Mouse (Mus musculus) CH12.LX (cell line): ENCODE measurements around the gene Atg16l2. TPM values are rescaled to one million over a fixed set of nuclear protein-coding genes. Genes with fewer than 3 reads are reported as not detected.

Experiments
- DNase-seq: peaks from one replicate; pipeline ENCODE4 v3.0.0-alpha.2; 2013; ENCODE audit errors: extremely low read depth
- H3K27ac ChIP-seq: 2 replicates; pipeline ENCODE4 v1.5.1; 2012; ENCODE audit warnings: low read depth, mild to moderate bottlenecking, control low read depth, moderate library complexity; ENCODE audit not compliant: insufficient read depth
- H3K27me3 ChIP-seq: replicated peaks from 2 replicates; pipeline ENCODE3; 2012; ENCODE audit warnings: inconsistent platforms
- H3K36me3 ChIP-seq, 2 experiments: replicated peaks in 1 of 2; 2 replicates each; pipeline versions ENCODE3 to v1.6.1; 2012; ENCODE audit warnings: inconsistent platforms in 1 of 2, low read length in 1 of 2, mild to moderate bottlenecking in 1 of 2, mixed read lengths in 1 of 2, moderate library complexity in 1 of 2; ENCODE audit not compliant: control insufficient read depth in 1 of 2, insufficient read depth in 1 of 2
- H3K4me1 ChIP-seq, 2 experiments: 2 replicates each; pipeline ENCODE4 v1.6.1; 2012; ENCODE audit warnings: inconsistent platforms in 1 of 2, moderate library complexity in 1 of 2; ENCODE audit not compliant: insufficient read depth in 2 of 2, control insufficient read depth in 1 of 2
- H3K4me2 ChIP-seq: 2 replicates; pipeline ENCODE4 v1.6.1; 2012; ENCODE audit warnings: low read depth, mild to moderate bottlenecking, control low read depth; ENCODE audit not compliant: poor library complexity, insufficient read depth, severe bottlenecking
- H3K4me3 ChIP-seq, 3 experiments: fragments of 150-350 bp in 1 of 3; sonication (generic) in 1 of 3; replicated peaks in 1 of 3; 2 replicates each; pipeline versions ENCODE3 to v1.5.1; 2011 to 2012; ENCODE audit warnings: low read depth in 2 of 3, low read length in 2 of 3, mild to moderate bottlenecking in 2 of 3, moderate library complexity in 2 of 3, control low read depth in 1 of 3, improper control_type of control experiment in 1 of 3, inconsistent platforms in 1 of 3, mixed read lengths in 1 of 3; ENCODE audit not compliant: poor library complexity in 1 of 3
- H3K79me2 ChIP-seq: replicated peaks from 2 replicates; pipeline ENCODE4 v1.6.1; 2012; ENCODE audit warnings: mild to moderate bottlenecking, moderate library complexity; ENCODE audit not compliant: control insufficient read depth, poor library complexity, insufficient read depth, severe bottlenecking; ENCODE audit errors: extremely low read depth
- H3K9ac ChIP-seq: 2 replicates; pipeline ENCODE4 v1.6.1; 2012; ENCODE audit warnings: low read depth, mild to moderate bottlenecking, control low read depth, moderate library complexity; ENCODE audit not compliant: insufficient read depth
- H3K9me3 ChIP-seq: replicated peaks from 2 replicates; pipeline ENCODE3; 2012; ENCODE audit warnings: low read length, inconsistent platforms, mixed read lengths
- BHLHE40 ChIP-seq: IDR thresholded peaks from 2 replicates; pipeline ENCODE4 v1.6.1; 2011; ENCODE audit warnings: mild to moderate bottlenecking, low read depth, low read length, improper control_type of control experiment
- CHD1 ChIP-seq: IDR thresholded peaks from 2 replicates; pipeline ENCODE4 v1.6.1; 2012; ENCODE audit warnings: low read depth, low read length, improper control_type of control experiment, inconsistent platforms
- CHD2 ChIP-seq: IDR thresholded peaks from 2 replicates; pipeline ENCODE4 v1.6.1; 2011; ENCODE audit warnings: low read length, improper control_type of control experiment
- CTCF ChIP-seq, 2 experiments: IDR thresholded peaks in 1 of 2; conservative IDR thresholded peaks in 1 of 2; 2 replicates each; pipeline ENCODE4 v1.5.1; 2011 to 2012; ENCODE audit warnings: low read depth in 2 of 2, low read length in 2 of 2, improper control_type of control experiment in 1 of 2, inconsistent platforms in 1 of 2, mild to moderate bottlenecking in 1 of 2, moderate library complexity in 1 of 2
- HCFC1 ChIP-seq: IDR thresholded peaks from 2 replicates; pipeline ENCODE4 v1.6.1; 2012; ENCODE audit warnings: low read depth, mild to moderate bottlenecking, inconsistent platforms, low read length, improper control_type of control experiment
- IRF4 ChIP-seq: IDR thresholded peaks from 2 replicates; pipeline ENCODE4 v1.6.1; 2014; ENCODE audit warnings: low read depth, mild to moderate bottlenecking, inconsistent platforms, low read length, improper control_type of control experiment
- KAT2A ChIP-seq: IDR thresholded peaks from 2 replicates; pipeline ENCODE4 v1.6.1; 2012; ENCODE audit warnings: low read length, improper control_type of control experiment, inconsistent platforms; ENCODE audit not compliant: insufficient replicate concordance
- MAFK ChIP-seq: IDR thresholded peaks from 2 replicates; pipeline ENCODE4 v1.6.1; 2011; ENCODE audit warnings: low read length, improper control_type of control experiment; ENCODE audit not compliant: insufficient replicate concordance
- MAX ChIP-seq: IDR thresholded peaks from 2 replicates; pipeline ENCODE4 v1.6.1; 2011; ENCODE audit warnings: low read length, improper control_type of control experiment
- MAZ ChIP-seq: IDR thresholded peaks from 2 replicates; pipeline ENCODE4 v1.6.1; 2012; ENCODE audit warnings: low read depth, mild to moderate bottlenecking, inconsistent platforms, low read length, improper control_type of control experiment, moderate library complexity
- POLR2AphosphoS2 ChIP-seq: IDR thresholded peaks from 2 replicates; pipeline ENCODE4 v1.6.1; 2011; ENCODE audit warnings: low read depth, low read length, improper control_type of control experiment
- RAD21 ChIP-seq: IDR thresholded peaks from 2 replicates; pipeline ENCODE4 v1.6.1; 2011; ENCODE audit warnings: low read depth, mild to moderate bottlenecking, low read length, improper control_type of control experiment, moderate library complexity
- RCOR1 ChIP-seq: conservative IDR thresholded peaks from 2 replicates; pipeline ENCODE4 v1.6.1; 2012; ENCODE audit warnings: low read depth, mild to moderate bottlenecking, inconsistent platforms, low read length, improper control_type of control experiment
- TCF12 ChIP-seq: IDR thresholded peaks from 2 replicates; pipeline ENCODE4 v1.6.1; 2014; ENCODE audit warnings: low read depth, mild to moderate bottlenecking, inconsistent platforms, low read length, improper control_type of control experiment
- UBTF ChIP-seq: IDR thresholded peaks from 2 replicates; pipeline ENCODE4 v1.6.1; 2012; ENCODE audit warnings: low read depth, mild to moderate bottlenecking, inconsistent platforms, low read length, improper control_type of control experiment, moderate library complexity
- dilution Hi-C: fragments of 300-500 bp; cut with MboI; formaldehyde crosslinking; loops from 2 replicates; pipeline ENCODE4 v1.14.3; 2020; ENCODE audit warnings: low sequenced_read_pairs; ENCODE audit not compliant: extremely low pct_unique_long_range_greater_than_20kb, extremely low pct_ligation_motif_present
- in situ Hi-C: fragments of 300-500 bp; cut with MboI; formaldehyde crosslinking; loops from 3 replicates; pipeline ENCODE4 v1.14.3; 2019; ENCODE audit warnings: low sequenced_read_pairs, low pct_ligation_motif_present, low pct_unique_long_range_greater_than_20kb, mixed read lengths
- polyA plus RNA-seq: library from polyadenylated mRNA; unstranded; fragments of >175 nt; gene quantifications from 2 replicates; pipeline ENCODE4 v1.2.1, GENCODE M21; 2012; ENCODE audit warnings: low read depth; ENCODE audit not compliant: insufficient read length
- total RNA-seq, 2 experiments: library from RNA; depleted of rRNA; stranded (reverse); fragments of 300-350 nt in 1 of 2; fragments of >200 nt in 1 of 2; gene quantifications; 2 replicates each; pipeline ENCODE4 v1.2.3; 2012 to 2014

Gene Atg16l2
- total and polyA plus RNA-seq, 3 experiments: 12.7 to 43.8 (median 15.4) TPM

GRCm38 (mm10) chr7:101263511-101263910 lies 38.5 kb downstream of the Atg16l2 start:
- peaks cover 32 to 78% of the 10 kb centered on the region in 2 experiments for H3K36me3 ChIP-seq
- no peak for TF ChIP-seq BHLHE40
- DNase-seq: no peak
- no peaks in the 10 kb centered on the region for H3K27me3 ChIP-seq
- no peaks in the 10 kb centered on the region; the same call in 1 of the 2 replicates for H3K79me2 ChIP-seq
- no peak overlapping the region for H3K4me3 ChIP-seq
- dilution Hi-C loops: no loop called here
- no peak overlapping the region for H3K27ac ChIP-seq
- H3K9ac ChIP-seq: no peak overlapping the region
- in situ Hi-C loops: no loop called here
- no peaks in the 10 kb centered on the region for H3K9me3 ChIP-seq
- H3K4me2 ChIP-seq: no peak overlapping the region
- peaks cover 0 to 14% of the 10 kb centered on the region in 2 experiments; a peak in 2 of 4 replicates for H3K4me1 ChIP-seq

- H3K36me3 ChIP-seq: peaks cover 33 to 69% of the 10 kb centered on the region in 2 experiments
- no peak overlapping the region for H3K9ac ChIP-seq
- no peak for DNase-seq
- H3K79me2 ChIP-seq: no peaks in the 10 kb centered on the region; the same call in 1 of the 2 replicates
- no peak overlapping the region for H3K4me3 ChIP-seq
- TF ChIP-seq CTCF (conservative IDR thresholded peaks at IDR 0.05 in 1 of 2, IDR thresholded peaks at IDR 0.05 in 1 of 2; ENCODE audit: low read depth in 2 of 2, low read length in 2 of 2): no peak
- TF ChIP-seq KAT2A: no peak
- TF ChIP-seq MAZ: no peak
- TF ChIP-seq RCOR1: no peak
- TF ChIP-seq POLR2AphosphoS2: no peak
- no peak for TF ChIP-seq UBTF
- no peak for TF ChIP-seq CHD2
- TF ChIP-seq IRF4: no peak
- no peak for TF ChIP-seq MAFK
- no peak for TF ChIP-seq RAD21
- no peak for TF ChIP-seq CHD1
- TF ChIP-seq HCFC1: no peak
- TF ChIP-seq TCF12: no peak
- TF ChIP-seq MAX: no peak
- H3K27ac ChIP-seq: no peak overlapping the region
- no peaks in the 10 kb centered on the region for H3K27me3 ChIP-seq
- dilution Hi-C loops: no loop called here
- H3K4me1 ChIP-seq: peaks cover 0 to 7% of the 10 kb centered on the region in 2 experiments; a peak in 2 of 4 replicates
- no peaks in the 10 kb centered on the region for H3K9me3 ChIP-seq
- in situ Hi-C loops: no loop called here
- H3K4me2 ChIP-seq: no peak overlapping the region
Observed at GRCm38 (mm10) chr7:101261941-101262546, 40.0 kb downstream of the Atg16l2 start.
